ENCODE assay signal across 27 mouse cellular contexts in genomic region chr15:12420915-12421314, GRCm38 (mm10).
DNase-seq lines count a peak whose midpoint lies in the region; ATAC-seq lines count a peak whose summit lies in the region.
"Had no signal": no experiment of that assay in that cellular context is flagged by ENCODE, and none has a peak within 500 bp of the region (broad histone marks: within the 10 kb centered on the region; RNA-seq: fewer than 3 reads in every experiment).

No protein-coding gene starts in this region.

- H3K9me3 ChIP-seq in heart, embryonic 11.5 days (replicated peaks; ENCODE audit: control insufficient read depth, low read length): no peaks in the 10 kb centered on the region
- no peaks in the 10 kb centered on the region for H3K9me3 ChIP-seq in kidney, embryonic 16.5 days (ENCODE audit: low read length)
- H3K9me3 ChIP-seq: embryonic facial prominence, embryonic 12.5 days; embryonic facial prominence, embryonic 15.5 days; forebrain, embryonic 12.5 days; forebrain, embryonic 15.5 days; heart, embryonic 12.5 days; heart, embryonic 15.5 days had no signal

- no peak overlapping the region for H3K27ac ChIP-seq in heart, embryonic 11.5 days (ENCODE audit: low read depth, low read length)
- no peak overlapping the region for H3K27ac ChIP-seq in kidney, embryonic 16.5 days (ENCODE audit: low read length)
- H3K27ac ChIP-seq: embryonic facial prominence, embryonic 12.5 days; embryonic facial prominence, embryonic 15.5 days; forebrain, embryonic 12.5 days; forebrain, embryonic 15.5 days; heart, embryonic 15.5 days; hindbrain, embryonic 14.5 days had no signal

- no peak overlapping the region for H3K9ac ChIP-seq in heart, embryonic 11.5 days (ENCODE audit: low read depth, low read length)
- no peak overlapping the region for H3K9ac ChIP-seq in kidney, embryonic 16.5 days (replicated peaks; ENCODE audit: low read length)
- H3K9ac ChIP-seq: embryonic facial prominence, embryonic 12.5 days; embryonic facial prominence, embryonic 15.5 days; forebrain, embryonic 12.5 days; forebrain, embryonic 15.5 days; heart, embryonic 12.5 days; heart, embryonic 15.5 days; hindbrain, embryonic 14.5 days had no signal

- WGBS in heart, embryonic 11.5 days (ENCODE audit: insufficient replicate concordance): 91% methylated on average over 8 of the region's 8 CpGs
- WGBS in kidney, embryonic 16.5 days: 96% methylated on average over 8 of the region's 8 CpGs

- DNase-seq in heart, adult 11 months: peak; percentile 60
- no peak for DNase-seq in spleen, adult 12 weeks (ENCODE audit: low spot score)
- no peak for DNase-seq in adrenal gland, postnatal 4 days (ENCODE audit: low spot score in 2 of 2)
- DNase-seq in ovary, postnatal 36 days (ENCODE audit: low spot score): no peak
- DNase-seq: adrenal gland, adult 2 months; adrenal gland, postnatal 14 days; B cell, adult 2 months; cerebellum, adult 11-12 months; cerebellum, adult 8-10 months; cerebellum, postnatal 10 days; cerebellum, postnatal 36 days; gastrocnemius, postnatal 25 days; heart, postnatal 10 days; heart, postnatal 36 days had no signal

- H3K4me3 ChIP-seq in heart, embryonic 11.5 days (ENCODE audit: low read depth, low read length): no peak overlapping the region
- H3K4me3 ChIP-seq in kidney, embryonic 16.5 days (ENCODE audit: low read length): no peak overlapping the region
- H3K4me3 ChIP-seq: embryonic facial prominence, embryonic 12.5 days; embryonic facial prominence, embryonic 15.5 days; forebrain, embryonic 12.5 days; forebrain, embryonic 15.5 days; heart, embryonic 12.5 days; heart, embryonic 15.5 days had no signal

- ATAC-seq in heart, embryonic 11.5 days (replicated peaks; ENCODE audit: insufficient number of reproducible peaks, low FRiP score, low TSS enrichment): no peak
- peak; percentile 62 for ATAC-seq in common myeloid progenitor, adult 5-6 weeks (replicated peaks; ENCODE audit: low read depth, poor library complexity, severe bottlenecking)
- peak; percentile 44 for ATAC-seq in megakaryocyte, adult 5-6 weeks (ENCODE audit: poor library complexity, severe bottlenecking)
- ATAC-seq in kidney, embryonic 16.5 days (ENCODE audit: low FRiP score, low TSS enrichment): no peak
- ATAC-seq: forebrain, embryonic 15.5 days; intestine, postnatal 0 days; Patski had no signal

- H3K4me2 ChIP-seq in heart, embryonic 11.5 days: no peak overlapping the region
- no peak overlapping the region for H3K4me2 ChIP-seq in kidney, embryonic 16.5 days (replicated peaks; ENCODE audit: low read depth, low read length)
- H3K4me2 ChIP-seq: embryonic facial prominence, embryonic 12.5 days; embryonic facial prominence, embryonic 15.5 days; forebrain, embryonic 12.5 days; forebrain, embryonic 15.5 days; heart, embryonic 12.5 days; heart, embryonic 15.5 days; hindbrain, embryonic 14.5 days had no signal

- no peaks in the 10 kb centered on the region for H3K27me3 ChIP-seq in heart, embryonic 11.5 days (ENCODE audit: control insufficient read depth, insufficient read depth, low read length)
- H3K27me3 ChIP-seq in kidney, embryonic 16.5 days (ENCODE audit: insufficient read depth, low read length): no peaks in the 10 kb centered on the region
- H3K27me3 ChIP-seq: embryonic facial prominence, embryonic 12.5 days; embryonic facial prominence, embryonic 15.5 days; forebrain, embryonic 12.5 days; forebrain, embryonic 15.5 days; heart, embryonic 12.5 days; heart, embryonic 15.5 days; Patski had no signal

- H3K36me3 ChIP-seq in heart, embryonic 11.5 days (ENCODE audit: control insufficient read depth, insufficient read depth, low read length): no peaks in the 10 kb centered on the region
- H3K36me3 ChIP-seq in kidney, embryonic 16.5 days (ENCODE audit: insufficient read depth, low read length): no peaks in the 10 kb centered on the region
- H3K36me3 ChIP-seq: embryonic facial prominence, embryonic 12.5 days; embryonic facial prominence, embryonic 15.5 days; forebrain, embryonic 12.5 days; forebrain, embryonic 15.5 days; heart, embryonic 12.5 days; heart, embryonic 15.5 days had no signal

- H3K4me1 ChIP-seq in heart, embryonic 11.5 days (ENCODE audit: control insufficient read depth, insufficient read depth, low read length): no peaks in the 10 kb centered on the region
- peaks cover 15% of the 10 kb centered on the region for H3K4me1 ChIP-seq in kidney, embryonic 16.5 days (ENCODE audit: insufficient read depth, low read length)
- H3K4me1 ChIP-seq: embryonic facial prominence, embryonic 12.5 days; embryonic facial prominence, embryonic 15.5 days; forebrain, embryonic 15.5 days; heart, embryonic 12.5 days had no signal

Comparison
In these comparisons a context has a peak if more than half of its experiments do, and no peak if none do; other contexts are left out.
1. ATAC-seq: peak in common myeloid progenitor, adult 5-6 weeks (single experiment) and megakaryocyte, adult 5-6 weeks (single experiment); none in heart, embryonic 11.5 days (single experiment) and kidney, embryonic 16.5 days (single experiment).